In genomic region chr14:87464655-87465054, GRCm38 (mm10) we compare ENCODE assay signal across 14 mouse cellular contexts. TPM values are rescaled to one million over a fixed set of nuclear protein-coding genes. Genes with fewer than 3 reads are reported as not detected.
DNase-seq lines count a peak whose midpoint lies in the region; ATAC-seq and TF ChIP-seq lines count a peak whose summit lies in the region.
"Had no signal": no experiment of that assay in that cellular context is flagged by ENCODE, and none has a peak within 500 bp of the region (broad histone marks: within the 10 kb centered on the region; RNA-seq: fewer than 3 reads in every experiment).

No protein-coding gene starts in this region.

- ATAC-seq in embryonic facial prominence, embryonic 11.5 days (replicated peaks; ENCODE audit: insufficient number of reproducible peaks, low FRiP score, low TSS enrichment, low read depth): 0 out of 2 replicates have a peak, but pooled peaks have one; percentile 41
- ATAC-seq in kidney, embryonic 16.5 days (ENCODE audit: low FRiP score, low TSS enrichment): peak; percentile 33; the same call in 1 of the 2 replicates
- peak; percentile 50; the same call in 1 of the 2 replicates for ATAC-seq in neural tube, embryonic 11.5 days (ENCODE audit: insufficient read depth, low FRiP score, low TSS enrichment)
- no peak for ATAC-seq in frontal cortex, adult (ENCODE audit: low TSS enrichment)
- ATAC-seq in liver, postnatal 0 days: no peak
- ATAC-seq: lung, postnatal 0 days had no signal

- H3K4me1 ChIP-seq in embryonic facial prominence, embryonic 11.5 days (ENCODE audit: control insufficient read depth, insufficient read depth, low read length): no peaks in the 10 kb centered on the region
- H3K4me1 ChIP-seq in embryonic facial prominence, embryonic 10.5 days: no peaks in the 10 kb centered on the region
- no peaks in the 10 kb centered on the region; the same call in 1 of the 2 replicates for H3K4me1 ChIP-seq in kidney, embryonic 16.5 days (ENCODE audit: insufficient read depth, low read length)
- no peaks in the 10 kb centered on the region for H3K4me1 ChIP-seq in neural tube, embryonic 11.5 days (ENCODE audit: control insufficient read depth, insufficient read depth, low read length)
- no peaks in the 10 kb centered on the region for H3K4me1 ChIP-seq in liver, postnatal 0 days (ENCODE audit: insufficient read depth)
- H3K4me1 ChIP-seq: heart, embryonic 15.5 days; limb, embryonic 10.5 days had no signal

- no peaks in the 10 kb centered on the region for H3K27me3 ChIP-seq in embryonic facial prominence, embryonic 11.5 days (ENCODE audit: control insufficient read depth, insufficient read depth, low read length)
- H3K27me3 ChIP-seq in embryonic facial prominence, embryonic 10.5 days (replicated peaks; ENCODE audit: low read depth, poor library complexity, severe bottlenecking): no peaks in the 10 kb centered on the region
- H3K27me3 ChIP-seq in kidney, embryonic 16.5 days (ENCODE audit: insufficient read depth, low read length): no peaks in the 10 kb centered on the region
- H3K27me3 ChIP-seq in neural tube, embryonic 11.5 days (ENCODE audit: control insufficient read depth, insufficient read depth, low read length): no peaks in the 10 kb centered on the region
- H3K27me3 ChIP-seq in liver, postnatal 0 days (ENCODE audit: insufficient read depth, low read length): no peaks in the 10 kb centered on the region
- H3K27me3 ChIP-seq: heart, embryonic 15.5 days had no signal

- no peak overlapping the region for H3K4me2 ChIP-seq in embryonic facial prominence, embryonic 11.5 days (ENCODE audit: low read depth, low read length)
- H3K4me2 ChIP-seq in kidney, embryonic 16.5 days (replicated peaks; ENCODE audit: low read depth, low read length): no peak overlapping the region
- no peak overlapping the region for H3K4me2 ChIP-seq in neural tube, embryonic 11.5 days (ENCODE audit: low read depth)
- no peak overlapping the region for H3K4me2 ChIP-seq in liver, postnatal 0 days (ENCODE audit: low read depth, low read length)
- H3K4me2 ChIP-seq: heart, embryonic 15.5 days; liver, embryonic 11.5 days had no signal

- DNase-seq in embryonic facial prominence, embryonic 11.5 days (ENCODE audit: low spot score): no peak
- DNase-seq in embryonic facial prominence, embryonic 10.5 days (ENCODE audit: low spot score): no peak
- DNase-seq in kidney, adult 8-10 months: no peak
- DNase-seq in neural tube, embryonic 11.5 days (ENCODE audit: low spot score): no peak
- DNase-seq in neural tube, embryonic 10.5 days (ENCODE audit: extremely low spot score, low spot score): no peak
- DNase-seq in liver, postnatal 0 days: no peak

- H3K4me3 ChIP-seq in embryonic facial prominence, embryonic 11.5 days (ENCODE audit: low read depth, low read length): no peak overlapping the region
- H3K4me3 ChIP-seq in embryonic facial prominence, embryonic 10.5 days: no peak overlapping the region
- H3K4me3 ChIP-seq in kidney, embryonic 16.5 days (ENCODE audit: low read length): no peak overlapping the region
- no peak overlapping the region for H3K4me3 ChIP-seq in neural tube, embryonic 11.5 days (ENCODE audit: low read depth, low read length)
- H3K4me3 ChIP-seq in liver, postnatal 0 days (ENCODE audit: low read depth, low read length): no peak overlapping the region
- H3K4me3 ChIP-seq: heart, adult 2 months; heart, embryonic 15.5 days; left cerebral cortex, adult 2 months; limb, embryonic 10.5 days had no signal

- H3K9ac ChIP-seq in embryonic facial prominence, embryonic 11.5 days (replicated peaks; ENCODE audit: low read length): no peak overlapping the region
- no peak overlapping the region for H3K9ac ChIP-seq in kidney, embryonic 16.5 days (replicated peaks; ENCODE audit: low read length)
- H3K9ac ChIP-seq in neural tube, embryonic 11.5 days (ENCODE audit: low read length): no peak overlapping the region
- no peak overlapping the region for H3K9ac ChIP-seq in liver, postnatal 0 days (replicated peaks)
- H3K9ac ChIP-seq: heart, embryonic 15.5 days had no signal

- no peaks in the 10 kb centered on the region; the same call in 1 of the 2 replicates for H3K36me3 ChIP-seq in embryonic facial prominence, embryonic 11.5 days (replicated peaks; ENCODE audit: control insufficient read depth, insufficient read depth, low read depth, low read length)
- H3K36me3 ChIP-seq in embryonic facial prominence, embryonic 10.5 days (replicated peaks): peaks cover 15% of the 10 kb centered on the region
- H3K36me3 ChIP-seq in kidney, embryonic 16.5 days (ENCODE audit: insufficient read depth, low read length): peaks cover 4% of the 10 kb centered on the region; the same call in 1 of the 2 replicates
- no peaks in the 10 kb centered on the region for H3K36me3 ChIP-seq in neural tube, embryonic 11.5 days (ENCODE audit: control insufficient read depth, insufficient read depth, low read length)
- no peaks in the 10 kb centered on the region for H3K36me3 ChIP-seq in liver, postnatal 0 days (replicated peaks; ENCODE audit: insufficient read depth, low read length)
- H3K36me3 ChIP-seq: heart, embryonic 15.5 days had no signal

- H3K9me3 ChIP-seq in embryonic facial prominence, embryonic 11.5 days (replicated peaks; ENCODE audit: control insufficient read depth, low read length): no peaks in the 10 kb centered on the region
- H3K9me3 ChIP-seq in embryonic facial prominence, embryonic 10.5 days: no peaks in the 10 kb centered on the region
- H3K9me3 ChIP-seq in kidney, embryonic 16.5 days (ENCODE audit: low read length): no peaks in the 10 kb centered on the region
- H3K9me3 ChIP-seq in neural tube, embryonic 11.5 days (ENCODE audit: control insufficient read depth, low read length): no peaks in the 10 kb centered on the region
- no peaks in the 10 kb centered on the region for H3K9me3 ChIP-seq in liver, postnatal 0 days (ENCODE audit: low read length)
- H3K9me3 ChIP-seq: heart, embryonic 15.5 days; limb, embryonic 10.5 days had no signal

- no peak for TF ChIP-seq EP300 in liver, postnatal 0 days (IDR thresholded peaks at IDR 0.05; ENCODE audit: low read depth)

- no peak for TF ChIP-seq CTCF in liver, postnatal 0 days (IDR thresholded peaks at IDR 0.05; ENCODE audit: low read depth)

- H3K27ac ChIP-seq in embryonic facial prominence, embryonic 11.5 days (replicated peaks; ENCODE audit: low read depth, low read length): no peak overlapping the region
- no peak overlapping the region for H3K27ac ChIP-seq in embryonic facial prominence, embryonic 10.5 days (replicated peaks)
- H3K27ac ChIP-seq in kidney, embryonic 16.5 days (ENCODE audit: low read length): no peak overlapping the region
- H3K27ac ChIP-seq in neural tube, embryonic 11.5 days (ENCODE audit: low read depth, low read length): no peak overlapping the region
- H3K27ac ChIP-seq in liver, postnatal 0 days (ENCODE audit: low read depth): no peak overlapping the region
- H3K27ac ChIP-seq: heart, adult 2 months; heart, embryonic 15.5 days; left cerebral cortex, adult 2 months; limb, embryonic 10.5 days had no signal

RNA-seq across cellular contexts. Expression of gene Tdrd3, which starts 48.2 kb away (rescaled TPM):
- 50.7 and 52.5 TPM in 2 replicates for polyA plus RNA-seq in embryonic facial prominence, embryonic 11.5 days (2014; fragmentation: Nextera tagmentation; extraction: Ambion mirVana)
- polyA plus RNA-seq in embryonic facial prominence, embryonic 10.5 days (2016; fragmentation: Nextera tagmentation; extraction: Ambion mirVana): 34.3 and 38.0 TPM in 2 replicates
- polyA plus RNA-seq in kidney, embryonic 16.5 days (2015; fragmentation: Nextera tagmentation; extraction: Ambion mirVana): 26.9 and 29.1 TPM in 2 replicates
- polyA plus RNA-seq in neural tube, embryonic 11.5 days (2014; fragmentation: Nextera tagmentation; extraction: Ambion mirVana): 42.2 and 45.1 TPM in 2 replicates
- polyA plus RNA-seq in liver, postnatal 0 days (2015; fragmentation: Nextera tagmentation; extraction: Ambion mirVana): 4.7 and 5.6 TPM in 2 replicates

Comparison
In these comparisons a context has a peak if more than half of its experiments do, and no peak if none do; other contexts are left out.
1. ATAC-seq: peak in embryonic facial prominence, embryonic 11.5 days (single experiment), kidney, embryonic 16.5 days (single experiment) and neural tube, embryonic 11.5 days (single experiment); none in frontal cortex, adult (single experiment) and liver, postnatal 0 days (single experiment).